Mouse (Mus musculus): Measurements from ENCODE around the gene Hoxd13.

Gene Hoxd13

GRCm38 (mm10) chr2:74681594-74682531 lies 13.8 kb downstream of the Hoxd13 start:
- peak; percentile 64 for DNase-seq

GRCm38 (mm10) chr2:74682796-74683195 lies 14.7 kb downstream of the Hoxd13 start:
- DNase-seq, result peak; percentile 33

- DNase-seq, result peak; percentile 63
Observed at GRCm38 (mm10) chr2:74683471-74683951, 15.4 kb downstream of the Hoxd13 start.

GRCm38 (mm10) chr2:74684106-74684505 lies 16.0 kb downstream of the Hoxd13 start:
- DNase-seq, result no peak

GRCm38 (mm10) chr2:74685059-74685603 lies 17.0 kb downstream of the Hoxd13 start:
- DNase-seq, result no peak

- DNase-seq, result peak; percentile 92
Observed at GRCm38 (mm10) chr2:74686301-74686987, 18.3 kb downstream of the Hoxd13 start.

GRCm38 (mm10) chr2:74686988-74687697 lies 19.0 kb downstream of the Hoxd13 start:
- no peak for DNase-seq

GRCm38 (mm10) chr2:74687698-74688555 lies 19.8 kb downstream of the Hoxd13 start:
- DNase-seq, result peak; percentile 43

- DNase-seq, result no peak
Observed at GRCm38 (mm10) chr2:74688795-74689573, 20.9 kb downstream of the Hoxd13 start.

- peak; percentile 60 for DNase-seq
Observed at GRCm38 (mm10) chr2:74689574-74690337, 21.6 kb downstream of the Hoxd13 start.

GRCm38 (mm10) chr2:74690338-74690716 lies 22.2 kb downstream of the Hoxd13 start:
- DNase-seq, result no peak

- peak; percentile 94 for DNase-seq
Observed at GRCm38 (mm10) chr2:74691022-74691951, 23.2 kb downstream of the Hoxd13 start, which contains the start of gene Hoxd10. TSS of gene Hoxd10 (plus strand) at chr2:74691924.

GRCm38 (mm10) chr2:74691995-74692807 lies 24.1 kb downstream of the Hoxd13 start:
- peak; percentile 37 for DNase-seq

GRCm38 (mm10) chr2:74692808-74693431 lies 24.8 kb downstream of the Hoxd13 start:
- DNase-seq, result no peak

GRCm38 (mm10) chr2:74693432-74693827 lies 25.3 kb downstream of the Hoxd13 start:
- DNase-seq, result no peak

- DNase-seq, result peak; percentile 81
Observed at GRCm38 (mm10) chr2:74694066-74694465, 26.0 kb downstream of the Hoxd13 start.

GRCm38 (mm10) chr2:74695383-74695782 lies 27.3 kb downstream of the Hoxd13 start:
- no peak for DNase-seq

Measured in kidney, postnatal 14 days (tissue).